Mouse (Mus musculus): ENCODE data around the gene Mdm4.

DNA sequence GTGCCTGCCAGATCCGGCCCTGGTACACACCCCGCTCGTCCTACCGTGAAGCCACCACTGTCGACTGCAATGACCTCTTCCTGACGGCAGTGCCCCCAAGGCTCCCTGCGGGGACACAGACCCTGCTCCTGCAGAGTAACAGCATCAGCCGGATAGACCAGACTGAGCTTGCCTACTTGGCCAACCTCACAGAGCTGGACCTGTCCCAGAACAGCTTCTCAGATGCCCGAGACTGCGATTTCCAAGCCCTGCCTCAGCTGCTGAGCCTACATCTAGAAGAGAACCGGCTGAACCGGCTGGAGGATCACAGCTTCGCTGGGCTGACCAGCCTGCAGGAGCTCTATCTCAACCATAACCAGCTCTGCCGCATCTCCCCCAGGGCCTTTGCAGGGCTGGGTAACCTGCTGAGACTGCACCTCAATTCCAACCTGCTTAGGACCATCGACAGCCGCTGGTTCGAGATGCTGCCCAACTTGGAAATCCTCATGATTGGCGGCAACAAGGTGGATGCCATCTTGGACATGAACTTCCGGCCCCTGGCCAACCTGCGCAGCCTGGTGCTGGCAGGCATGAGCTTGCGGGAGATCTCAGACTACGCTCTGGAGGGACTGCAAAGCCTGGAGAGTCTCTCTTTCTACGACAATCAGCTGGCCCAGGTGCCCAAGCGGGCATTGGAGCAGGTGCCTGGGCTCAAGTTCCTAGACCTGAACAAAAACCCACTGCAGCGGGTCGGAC lies 92.9 kb downstream of the Mdm4 start:
- no peak for TF ChIP-seq CTCF (conservative IDR thresholded peaks at IDR 0.05; ENCODE audit: insufficient read depth, insufficient read length, low read depth, low read length)
- TF ChIP-seq POLR2A (IDR thresholded peaks at IDR 0.05; ENCODE audit: low read depth, low read length): no peak

All from kidney, adult 2 months (tissue).